In the genomic region with DNA sequence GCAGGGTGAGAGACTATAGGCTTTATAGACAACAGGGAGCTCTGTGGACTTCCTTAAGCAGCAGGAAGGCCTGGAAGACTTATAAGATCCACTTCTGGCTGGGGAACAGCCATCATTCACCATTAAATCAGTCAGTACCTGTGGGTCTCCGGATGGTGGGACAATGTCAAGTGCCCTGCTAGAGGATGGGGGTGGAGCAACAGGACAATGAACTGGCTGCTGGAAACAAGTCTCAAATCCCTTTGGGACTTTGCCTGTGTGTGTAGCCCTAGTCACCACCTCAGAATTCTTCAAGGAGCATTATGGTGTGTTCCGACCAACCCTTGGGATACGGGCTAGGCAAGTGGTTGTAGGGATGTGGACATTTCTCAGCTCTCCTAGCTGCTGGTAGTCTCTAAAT, we compare ENCODE assay signal across 32 mouse cellular contexts.
"Had no signal": no experiment of that assay in that cellular context is flagged by ENCODE, and none has a peak within 500 bp of the region (broad histone marks: within the 10 kb centered on the region; RNA-seq: fewer than 3 reads in every experiment).

No protein-coding gene starts in this region.

- H3K9me3 ChIP-seq: limb, embryonic 10.5 days; limb, embryonic 12.5 days; limb, embryonic 15.5 days; liver, embryonic 12.5 days; liver, embryonic 13.5 days; liver, embryonic 15.5 days; lung, embryonic 15.5 days; megakaryocyte, embryonic 14.5 days; midbrain, embryonic 10.5 days; midbrain, embryonic 12.5 days; midbrain, embryonic 13.5 days; midbrain, embryonic 15.5 days had no signal

- ATAC-seq: liver, embryonic 12.5 days; liver, postnatal 0 days; lung, postnatal 0 days; midbrain, embryonic 13.5 days; midbrain, embryonic 15.5 days; midbrain, embryonic 16.5 days had no signal

- H3K4me1 ChIP-seq: limb, embryonic 10.5 days; limb, embryonic 12.5 days; limb, embryonic 13.5 days; limb, embryonic 15.5 days; liver, embryonic 13.5 days; liver, embryonic 15.5 days; lung, embryonic 15.5 days; midbrain, embryonic 10.5 days; midbrain, embryonic 12.5 days; midbrain, embryonic 13.5 days; midbrain, embryonic 15.5 days had no signal

- H3K9ac ChIP-seq: limb, embryonic 12.5 days; limb, embryonic 13.5 days; limb, embryonic 15.5 days; liver, embryonic 12.5 days; liver, embryonic 13.5 days; liver, embryonic 14.5 days; liver, embryonic 15.5 days; liver, postnatal 0 days; lung, embryonic 14.5 days; lung, embryonic 15.5 days; midbrain, embryonic 12.5 days; midbrain, embryonic 13.5 days; midbrain, embryonic 15.5 days had no signal

- H3K4me2 ChIP-seq: limb, embryonic 12.5 days; limb, embryonic 13.5 days; limb, embryonic 15.5 days; liver, embryonic 11.5 days; liver, embryonic 12.5 days; liver, embryonic 13.5 days; liver, embryonic 15.5 days; lung, embryonic 14.5 days; lung, embryonic 15.5 days; midbrain, embryonic 11.5 days; midbrain, embryonic 12.5 days; midbrain, embryonic 13.5 days; midbrain, embryonic 15.5 days had no signal

- H3K4me3 ChIP-seq: left cerebral cortex, adult 2 months; limb, embryonic 10.5 days; limb, embryonic 12.5 days; limb, embryonic 13.5 days; limb, embryonic 15.5 days; liver, embryonic 12.5 days; liver, embryonic 13.5 days; liver, embryonic 15.5 days; lung, embryonic 15.5 days; megakaryocyte, embryonic 14.5 days; midbrain, embryonic 10.5 days; midbrain, embryonic 12.5 days; midbrain, embryonic 13.5 days; midbrain, embryonic 15.5 days; myocyte had no signal

- H3K27ac ChIP-seq: left cerebral cortex, adult 2 months; limb, embryonic 10.5 days; limb, embryonic 12.5 days; limb, embryonic 13.5 days; limb, embryonic 15.5 days; liver, embryonic 12.5 days; liver, embryonic 13.5 days; liver, embryonic 14.5 days; liver, embryonic 15.5 days; lung, embryonic 15.5 days; macrophage; midbrain, embryonic 10.5 days; midbrain, embryonic 12.5 days; midbrain, embryonic 13.5 days; midbrain, embryonic 15.5 days had no signal

- H3K27me3 ChIP-seq: limb, embryonic 12.5 days; limb, embryonic 13.5 days; limb, embryonic 15.5 days; liver, embryonic 12.5 days; liver, embryonic 13.5 days; liver, embryonic 15.5 days; lung, embryonic 15.5 days; megakaryocyte, embryonic 14.5 days; midbrain, embryonic 12.5 days; midbrain, embryonic 13.5 days; midbrain, embryonic 15.5 days had no signal

- H3K36me3 ChIP-seq: limb, embryonic 10.5 days; liver, embryonic 12.5 days; liver, embryonic 13.5 days; liver, embryonic 15.5 days; lung, embryonic 15.5 days; midbrain, embryonic 10.5 days; midbrain, embryonic 12.5 days; midbrain, embryonic 13.5 days; midbrain, embryonic 15.5 days had no signal

- DNase-seq: left cerebral cortex, postnatal 4 days; liver; liver, embryonic 13.5 days; liver, postnatal 0 days; lung, adult 18-20 months; lung, adult 2 months; lung, embryonic 14.5 days; lung, postnatal 10 days; lung, postnatal 14 days; lung, postnatal 36 days; lung, postnatal 4 days; midbrain, embryonic 14.5 days had no signal
